Mouse (Mus musculus): ENCODE measurements around the gene Plppr5.

DNA sequence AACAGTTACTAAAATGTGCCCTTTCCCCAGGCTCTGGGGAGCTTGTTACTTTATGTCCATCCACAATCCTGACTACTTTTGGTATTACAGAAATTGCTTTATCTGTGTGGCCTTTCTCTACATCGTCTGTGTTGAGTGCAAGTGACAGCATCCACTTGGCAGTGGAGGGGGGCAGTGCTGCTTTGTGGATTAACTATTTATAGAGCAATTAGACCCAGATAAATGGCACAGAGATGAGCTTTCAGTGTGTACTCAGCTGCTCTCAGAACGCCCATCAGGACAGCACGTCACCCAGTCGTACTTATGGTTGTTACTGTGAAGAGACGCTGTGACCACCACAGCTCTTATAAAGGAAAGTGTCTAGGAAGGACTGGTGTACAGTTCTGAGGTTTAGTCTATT, 36.8 kb downstream of the Plppr5 start:
- no peak for TF ChIP-seq CTCF (IDR thresholded peaks at IDR 0.05; ENCODE audit: low read depth)
- no peak for TF ChIP-seq EP300 (IDR thresholded peaks at IDR 0.05; ENCODE audit: low read depth)

All from heart, postnatal 0 days (tissue).